Mouse (Mus musculus) myocyte (in vitro differentiated cells): ENCODE data around the gene Tradd. TPM values are rescaled to one million over a fixed set of nuclear protein-coding genes. Genes with fewer than 3 reads are reported as not detected.

ENCODE experiments used
- H3K27me3 ChIP-seq: one replicate; pipeline ENCODE4 v1.6.1; 2011; ENCODE audit not compliant: control insufficient read depth, insufficient read depth, insufficient read length
- H3K36me3 ChIP-seq: one replicate; pipeline ENCODE4 v1.6.1; 2011; ENCODE audit not compliant: control insufficient read depth, insufficient read depth
- H3K4me2 ChIP-seq: one replicate; pipeline ENCODE4 v1.6.1; 2011; ENCODE audit warnings: low read depth, control low read depth
- H3K4me3 ChIP-seq: one replicate; pipeline ENCODE4 v1.5.1; 2011; ENCODE audit warnings: mild to moderate bottlenecking, control low read depth, moderate library complexity
- H3K79me2 ChIP-seq: one replicate; pipeline ENCODE4 v1.6.1; 2011; ENCODE audit not compliant: control insufficient read depth, insufficient read depth
- H3ac ChIP-seq: one replicate; pipeline ENCODE4 v1.6.1; 2011; ENCODE audit not compliant: control insufficient read depth, insufficient read length
- CEBPB ChIP-seq: IDR thresholded peaks from 2 replicates; pipeline ENCODE4 v1.6.1; 2011; ENCODE audit warnings: mild to moderate bottlenecking, moderate library complexity; ENCODE audit not compliant: poor library complexity, insufficient read depth, severe bottlenecking
- E2F4 ChIP-seq: IDR thresholded peaks from one replicate; pipeline ENCODE4 v1.6.1; 2011; ENCODE audit warnings: mild to moderate bottlenecking, control low read depth, moderate library complexity; ENCODE audit not compliant: insufficient read depth
- MAX ChIP-seq: IDR thresholded peaks from one replicate; pipeline ENCODE4 v1.6.1; 2011; ENCODE audit warnings: low read depth, mild to moderate bottlenecking, control low read depth
- MYOD1 ChIP-seq, 3 experiments: IDR thresholded peaks; one replicate each; pipeline ENCODE4 v1.6.1; 2011; ENCODE audit warnings: control low read depth in 2 of 3, low read depth in 2 of 3, mild to moderate bottlenecking in 2 of 3, moderate library complexity in 1 of 3; ENCODE audit not compliant: insufficient read length in 2 of 3, control insufficient read depth in 1 of 3
- MYOG ChIP-seq, 3 experiments: IDR thresholded peaks; one replicate each; pipeline ENCODE4 v1.6.1; 2011; ENCODE audit warnings: control low read depth in 2 of 3, low read depth in 2 of 3, mild to moderate bottlenecking in 2 of 3; ENCODE audit not compliant: insufficient read length in 2 of 3, control insufficient read depth in 1 of 3, insufficient read depth in 1 of 3
- POLR2A ChIP-seq: IDR thresholded peaks from one replicate; pipeline ENCODE4 v1.6.1; 2011; ENCODE audit warnings: low read depth, mild to moderate bottlenecking, control low read depth, moderate library complexity; ENCODE audit not compliant: insufficient read length
- POLR2AphosphoS2 ChIP-seq: IDR thresholded peaks from one replicate; pipeline ENCODE4 v1.6.1; 2011; ENCODE audit warnings: low read depth, control low read depth; ENCODE audit not compliant: insufficient read length
- REST ChIP-seq: IDR thresholded peaks from one replicate; pipeline ENCODE4 v1.6.1; 2011; ENCODE audit warnings: mild to moderate bottlenecking, control low read depth, moderate library complexity; ENCODE audit not compliant: insufficient read depth, insufficient read length
- SRF ChIP-seq: IDR thresholded peaks from one replicate; pipeline ENCODE4 v1.6.1; 2011; ENCODE audit warnings: low read depth; ENCODE audit not compliant: control insufficient read depth, insufficient read length
- TCF12 ChIP-seq: IDR thresholded peaks from one replicate; pipeline ENCODE4 v1.6.1; 2011; ENCODE audit warnings: mild to moderate bottlenecking, control low read depth; ENCODE audit not compliant: poor library complexity, insufficient read depth, severe bottlenecking
- TCF3 ChIP-seq: IDR thresholded peaks from one replicate; pipeline ENCODE4 v1.6.1; 2011; ENCODE audit warnings: low read depth, control low read depth; ENCODE audit not compliant: insufficient read length
- USF1 ChIP-seq: IDR thresholded peaks from one replicate; pipeline ENCODE4 v1.6.1; 2011; ENCODE audit warnings: low read depth, mild to moderate bottlenecking, control low read depth, moderate library complexity
- polyA plus RNA-seq: library from polyadenylated mRNA; unstranded; fragments of >200 nt; fragmentation: generic; extraction: Trizol; gene quantifications from one replicate; pipeline ENCODE4 v1.2.1, GENCODE M21; 2012; ENCODE audit warnings: missing spikeins

Tradd gene
- polyA plus RNA-seq, 1 experiment = 27.0 TPM

- no peaks in the 10 kb centered on the region for H3K36me3 ChIP-seq
- H3K4me3 ChIP-seq = peak overlapping the region; percentile 62
- peaks cover 4% of the 10 kb centered on the region for H3K79me2 ChIP-seq
- H3K4me2 ChIP-seq = peak overlapping the region; percentile 72
- H3ac ChIP-seq = peak overlapping the region; percentile 19
- H3K27me3 ChIP-seq = no peaks in the 10 kb centered on the region
- peak; percentile 24 for TF ChIP-seq POLR2A
- no peak for TF ChIP-seq MAX
Measured at GRCm38 (mm10) chr8:105265128-105265527, 719 bp upstream of the Tradd start.

- Histone ChIP-seq H3K4me2 (peak overlapping the region; percentile 72), H3ac (no peak overlapping the region), H3K36me3 (no peaks in the 10 kb centered on the region), H3K4me3 (peak overlapping the region; percentile 62), H3K27me3 (no peaks in the 10 kb centered on the region), H3K79me2 (peaks cover 4% of the 10 kb centered on the region)
- TF ChIP-seq TCF12 (no peak), MYOG (IDR thresholded peaks at IDR 0.05; ENCODE audit: control insufficient read depth in 1 of 3, insufficient read depth in 1 of 3, insufficient read length in 2 of 3, low read depth in 2 of 3) (no peak), SRF (no peak), POLR2A (no peak), POLR2AphosphoS2 (no peak), REST (no peak), MYOD1 (IDR thresholded peaks at IDR 0.05; ENCODE audit: control insufficient read depth in 1 of 3, insufficient read length in 2 of 3, low read depth in 2 of 3) (no peak), USF1 (no peak), TCF3 (no peak), E2F4 (no peak)
Measured at GRCm38 (mm10) chr8:105263244-105263912, 1.0 kb downstream of the Tradd start.

GRCm38 (mm10) chr8:105261326-105261980 is 3.0 kb downstream of the Tradd start:
- H3K4me3 ChIP-seq = no peak overlapping the region
- H3ac ChIP-seq = no peak overlapping the region
- no peak overlapping the region for H3K4me2 ChIP-seq
- H3K27me3 ChIP-seq = no peaks in the 10 kb centered on the region
- H3K36me3 ChIP-seq = no peaks in the 10 kb centered on the region
- TF ChIP-seq TCF12 = no peak
- no peak for TF ChIP-seq USF1
- TF ChIP-seq TCF3 = no peak
- no peak for TF ChIP-seq MAX
- TF ChIP-seq MYOG (IDR thresholded peaks at IDR 0.05; ENCODE audit: control insufficient read depth in 1 of 3, insufficient read depth in 1 of 3, insufficient read length in 2 of 3, low read depth in 2 of 3) = no peak
- TF ChIP-seq MYOD1 (IDR thresholded peaks at IDR 0.05; ENCODE audit: control insufficient read depth in 1 of 3, insufficient read length in 2 of 3, low read depth in 2 of 3) = no peak
- TF ChIP-seq POLR2A = no peak
- no peak for TF ChIP-seq E2F4
- no peak for TF ChIP-seq POLR2AphosphoS2
- TF ChIP-seq SRF = no peak
- peaks cover 4% of the 10 kb centered on the region for H3K79me2 ChIP-seq

GRCm38 (mm10) chr8:105260371-105261099 is 3.9 kb downstream of the Tradd start:
- Histone ChIP-seq H3K4me3 (no peak overlapping the region), H3K79me2 (peaks cover 4% of the 10 kb centered on the region), H3ac (no peak overlapping the region), H3K27me3 (no peaks in the 10 kb centered on the region), H3K4me2 (no peak overlapping the region), H3K36me3 (no peaks in the 10 kb centered on the region)
- TF ChIP-seq USF1 = no peak
- no peak for TF ChIP-seq TCF3
- TF ChIP-seq MYOG (IDR thresholded peaks at IDR 0.05; ENCODE audit: control insufficient read depth in 1 of 3, insufficient read depth in 1 of 3, insufficient read length in 2 of 3, low read depth in 2 of 3) = no peak
- no peak for TF ChIP-seq POLR2AphosphoS2
- no peak for TF ChIP-seq REST
- TF ChIP-seq POLR2A = no peak
- no peak for TF ChIP-seq MAX
- TF ChIP-seq MYOD1 (IDR thresholded peaks at IDR 0.05; ENCODE audit: control insufficient read depth in 1 of 3, insufficient read length in 2 of 3, low read depth in 2 of 3) = no peak
- no peak for TF ChIP-seq E2F4

- H3K27me3 ChIP-seq = no peaks in the 10 kb centered on the region
- no peak overlapping the region for H3ac ChIP-seq
- no peak overlapping the region for H3K4me2 ChIP-seq
- H3K4me3 ChIP-seq = no peak overlapping the region
- TF ChIP-seq USF1 (no peak), POLR2AphosphoS2 (no peak), MYOG (IDR thresholded peaks at IDR 0.05; ENCODE audit: control insufficient read depth in 1 of 3, insufficient read depth in 1 of 3, insufficient read length in 2 of 3, low read depth in 2 of 3) (no peak), MYOD1 (IDR thresholded peaks at IDR 0.05; ENCODE audit: control insufficient read depth in 1 of 3, insufficient read length in 2 of 3, low read depth in 2 of 3) (no peak), E2F4 (no peak), CEBPB (no peak), TCF12 (no peak)
- H3K36me3 ChIP-seq = no peaks in the 10 kb centered on the region
- peaks cover 4% of the 10 kb centered on the region for H3K79me2 ChIP-seq
Measured at GRCm38 (mm10) chr8:105259721-105260320, 4.6 kb downstream of the Tradd start.
